Mouse (Mus musculus) megakaryocyte, embryonic 14.5 days (primary cell): Measurements from ENCODE around the gene Pcgf5. TPM values are rescaled to one million over a fixed set of nuclear protein-coding genes. Genes with fewer than 3 reads are reported as not detected.

Experiments
- H3K27me3 ChIP-seq: replicated peaks from 2 replicates; pipeline ENCODE3; 2012; ENCODE audit warnings: inconsistent platforms
- H3K36me3 ChIP-seq: replicated peaks from 2 replicates; pipeline ENCODE3; 2012; ENCODE audit warnings: low read length, inconsistent platforms, mixed read lengths
- H3K4me1 ChIP-seq: 2 replicates; pipeline ENCODE4 v1.6.1; 2012; ENCODE audit warnings: inconsistent platforms
- H3K4me3 ChIP-seq: replicated peaks from 2 replicates; pipeline ENCODE3; 2012; ENCODE audit warnings: moderate library complexity, mild to moderate bottlenecking, inconsistent platforms
- H3K9me3 ChIP-seq: 2 replicates; pipeline ENCODE4 v1.6.1; 2012; ENCODE audit warnings: inconsistent platforms
- FLI1 ChIP-seq: IDR thresholded peaks from 2 replicates; pipeline ENCODE4 v1.6.1; 2012; ENCODE audit warnings: low read length, inconsistent platforms, mixed read lengths
- GATA1 ChIP-seq: IDR thresholded peaks from 3 replicates; pipeline ENCODE4 v1.6.1; 2012; ENCODE audit warnings: mixed read lengths, low read length, inconsistent platforms, borderline replicate concordance
- polyA plus RNA-seq: library from polyadenylated mRNA; stranded (reverse); fragments of >175 nt; gene quantifications from 2 replicates; pipeline ENCODE4 v1.2.3, GENCODE M21; 2012; ENCODE audit warnings: low replicate concordance; ENCODE audit not compliant: insufficient read depth

The Pcgf5 gene
- polyA plus RNA-seq = 0.58 and 1.6 TPM in 2 replicates

GRCm38 (mm10) chr19:36348161-36348800, at the start of gene Pcgf5:
Gene Pcgf5, plus strand, starts transcription at chr19:36348309.
- Histone ChIP-seq H3K4me1 (peaks cover 30% of the 10 kb centered on the region), H3K9me3 (peaks cover 7% of the 10 kb centered on the region; the same call in 1 of the 2 replicates), H3K27me3 (peaks cover 64% of the 10 kb centered on the region), H3K36me3 (no peaks in the 10 kb centered on the region), H3K4me3 (peak within 1 kb of the TSS; percentile 94)
- no peak for TF ChIP-seq FLI1
- no peak for TF ChIP-seq GATA1

- Histone ChIP-seq H3K9me3 (0 out of 2 replicates have a peak, but pooled peaks cover 6% of the 10 kb centered on the region), H3K27me3 (no peaks in the 10 kb centered on the region), H3K36me3 (no peaks in the 10 kb centered on the region), H3K4me3 (no peak overlapping the region), H3K4me1 (no peaks in the 10 kb centered on the region)
- TF ChIP-seq FLI1 (no peak), GATA1 (no peak)
These were observed 42.6 kb upstream of the Pcgf5 start for GRCm38 (mm10) chr19:36305542-36305941.

- Histone ChIP-seq H3K4me3 (no peak overlapping the region), H3K36me3 (no peaks in the 10 kb centered on the region), H3K27me3 (no peaks in the 10 kb centered on the region), H3K9me3 (no peaks in the 10 kb centered on the region), H3K4me1 (peaks cover 3% of the 10 kb centered on the region; the same call in 1 of the 2 replicates)
- TF ChIP-seq GATA1 = no peak
- TF ChIP-seq FLI1 = no peak
These were observed 34.1 kb upstream of the Pcgf5 start for GRCm38 (mm10) chr19:36314010-36314409.

- no peak overlapping the region for H3K4me3 ChIP-seq
- H3K27me3 ChIP-seq = no peaks in the 10 kb centered on the region
- TF ChIP-seq FLI1 = no peak
- no peak for TF ChIP-seq GATA1
- H3K9me3 ChIP-seq = no peaks in the 10 kb centered on the region
- no peaks in the 10 kb centered on the region for H3K4me1 ChIP-seq
- H3K36me3 ChIP-seq = no peaks in the 10 kb centered on the region
These were observed 28.4 kb upstream of the Pcgf5 start for GRCm38 (mm10) chr19:36319735-36320134.

- TF ChIP-seq FLI1 (no peak), GATA1 (no peak)
- Histone ChIP-seq H3K27me3 (no peaks in the 10 kb centered on the region), H3K9me3 (no peaks in the 10 kb centered on the region), H3K36me3 (no peaks in the 10 kb centered on the region), H3K4me1 (no peaks in the 10 kb centered on the region), H3K4me3 (no peak overlapping the region)
These were observed 27.0 kb upstream of the Pcgf5 start for GRCm38 (mm10) chr19:36321066-36321465.

GRCm38 (mm10) chr19:36323326-36323725, 24.8 kb upstream of the Pcgf5 start:
- TF ChIP-seq FLI1 (no peak), GATA1 (no peak)
- H3K4me3 ChIP-seq = no peak overlapping the region

GRCm38 (mm10) chr19:36328678-36329077, 19.4 kb upstream of the Pcgf5 start:
- no peaks in the 10 kb centered on the region for H3K27me3 ChIP-seq

More at GRCm38 (mm10) chr19:36323326-36323725, 24.8 kb upstream of the Pcgf5 start:
- H3K27me3 ChIP-seq = no peaks in the 10 kb centered on the region
- no peaks in the 10 kb centered on the region for H3K4me1 ChIP-seq
- H3K9me3 ChIP-seq = no peaks in the 10 kb centered on the region
- no peaks in the 10 kb centered on the region for H3K36me3 ChIP-seq

GRCm38 (mm10) chr19:36347376-36347775, 733 bp upstream of the Pcgf5 start:
- Histone ChIP-seq H3K36me3 (no peaks in the 10 kb centered on the region), H3K9me3 (peaks cover 7% of the 10 kb centered on the region; the same call in 1 of the 2 replicates), H3K4me1 (peaks cover 35% of the 10 kb centered on the region), H3K4me3 (peak overlapping the region; percentile 94), H3K27me3 (peaks cover 59% of the 10 kb centered on the region)
- no peak for TF ChIP-seq GATA1

More at GRCm38 (mm10) chr19:36328678-36329077, 19.4 kb upstream of the Pcgf5 start:
- H3K9me3 ChIP-seq = no peaks in the 10 kb centered on the region
- no peak overlapping the region for H3K4me3 ChIP-seq
- TF ChIP-seq GATA1 = no peak
- no peak for TF ChIP-seq FLI1
- H3K4me1 ChIP-seq = 0 out of 2 replicates have a peak, but pooled peaks cover 3% of the 10 kb centered on the region
- H3K36me3 ChIP-seq = no peaks in the 10 kb centered on the region

- Histone ChIP-seq H3K4me3 (peak overlapping the region; percentile 94), H3K27me3 (peaks cover 60% of the 10 kb centered on the region), H3K36me3 (no peaks in the 10 kb centered on the region), H3K9me3 (peaks cover 7% of the 10 kb centered on the region; the same call in 1 of the 2 replicates), H3K4me1 (peaks cover 31% of the 10 kb centered on the region)
- no peak for TF ChIP-seq FLI1
- no peak for TF ChIP-seq GATA1
These were observed 313 bp upstream of the Pcgf5 start for GRCm38 (mm10) chr19:36347831-36348160.

- H3K4me3 ChIP-seq = peak overlapping the region; percentile 94
- peaks cover 7% of the 10 kb centered on the region; the same call in 1 of the 2 replicates for H3K9me3 ChIP-seq
- H3K27me3 ChIP-seq = peaks cover 65% of the 10 kb centered on the region
- H3K36me3 ChIP-seq = no peaks in the 10 kb centered on the region
- no peak for TF ChIP-seq GATA1
- TF ChIP-seq FLI1 = no peak
- peaks cover 30% of the 10 kb centered on the region for H3K4me1 ChIP-seq
These were observed 835 bp downstream of the Pcgf5 start for GRCm38 (mm10) chr19:36348801-36349486.
